Mouse (Mus musculus): ENCODE measurements around the gene Irx6. TPM values are rescaled to one million over a fixed set of nuclear protein-coding genes. Genes with fewer than 3 reads are reported as not detected.

Gene Irx6
- polyA plus RNA-seq (2012; ENCODE audit: insufficient read depth, insufficient read length, low replicate concordance, missing spikeins), result not detected in 2 replicates

- peak within 1 kb of the TSS; percentile 8 for H3K4me3 ChIP-seq (ENCODE audit: insufficient read depth, low read depth, low read length)
- peaks cover 24% of the 10 kb centered on the region for H3K4me1 ChIP-seq (ENCODE audit: control insufficient read depth, insufficient read depth, low read length)
- TF ChIP-seq POLR2A (IDR thresholded peaks at IDR 0.05; ENCODE audit: insufficient read depth, low read depth, low read length), result no peak
- TF ChIP-seq CTCF (IDR thresholded peaks at IDR 0.05; ENCODE audit: insufficient read depth, low read depth, low read length), result no peak
- WGBS, result 2% methylated on average over 62 of the region's 62 CpGs
- no peak within 1 kb of the TSS for H3K27ac ChIP-seq (ENCODE audit: insufficient read depth, low read depth, low read length)
Observed at GRCm38 (mm10) chr8:92674244-92675128, at the start of gene Irx6. Irx6 (plus strand) TSS chr8:92674288.

DNA sequence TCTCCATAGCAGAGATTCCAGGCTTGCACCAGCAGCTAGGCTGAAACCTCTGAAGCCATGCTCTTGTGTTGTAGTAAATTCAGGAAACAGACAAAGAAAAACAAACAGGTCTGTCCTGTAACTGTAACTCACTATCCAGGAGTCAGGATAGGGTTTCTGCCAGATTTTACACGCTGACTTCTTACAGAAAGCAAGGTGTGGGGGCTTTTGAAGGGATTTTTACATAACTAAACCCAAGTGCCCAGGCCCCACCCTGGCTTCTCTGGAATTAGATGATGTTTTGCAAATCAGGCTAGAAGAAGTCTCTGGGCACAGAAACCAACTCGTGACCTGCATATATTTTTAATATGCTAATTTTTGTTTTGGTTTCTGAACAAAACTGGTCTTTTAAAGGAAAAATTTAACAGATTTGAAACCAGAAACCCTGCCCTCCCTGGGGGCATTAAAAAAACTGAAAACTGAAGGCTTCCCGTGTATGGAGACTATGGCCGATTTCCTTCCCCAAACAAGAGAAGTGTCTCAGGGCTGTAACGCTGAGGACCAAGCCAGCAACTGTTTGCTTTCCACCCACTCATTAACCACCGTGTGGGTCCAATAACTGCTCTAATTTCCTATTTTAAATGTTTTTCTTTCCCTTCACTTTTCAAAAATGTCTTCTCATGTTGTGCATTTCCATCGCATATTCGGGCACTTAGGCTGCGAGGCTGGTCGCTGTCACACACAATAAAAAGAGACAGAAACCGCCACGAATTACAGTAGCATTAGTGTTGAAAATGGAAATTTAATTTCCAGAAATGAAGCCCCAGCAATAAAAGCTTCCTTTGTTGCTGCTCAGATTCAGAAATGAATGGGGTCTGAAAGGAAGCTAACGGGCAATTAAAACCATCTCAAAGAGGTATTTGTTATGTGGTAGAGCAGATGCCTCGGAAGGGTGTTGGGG is 45.1 kb upstream of the Irx6 start:
- H3K4me3 ChIP-seq (ENCODE audit: insufficient read depth, low read depth, low read length), result no peak overlapping the region
- H3K27ac ChIP-seq (ENCODE audit: insufficient read depth, low read depth, low read length), result peak overlapping the region; percentile 62
- 42% methylated on average over 14 of the region's 14 CpGs for WGBS
- TF ChIP-seq POLR2A (IDR thresholded peaks at IDR 0.05; ENCODE audit: insufficient read depth, low read depth, low read length), result no peak
- no peaks in the 10 kb centered on the region for H3K4me1 ChIP-seq (ENCODE audit: control insufficient read depth, insufficient read depth, low read length)

DNA sequence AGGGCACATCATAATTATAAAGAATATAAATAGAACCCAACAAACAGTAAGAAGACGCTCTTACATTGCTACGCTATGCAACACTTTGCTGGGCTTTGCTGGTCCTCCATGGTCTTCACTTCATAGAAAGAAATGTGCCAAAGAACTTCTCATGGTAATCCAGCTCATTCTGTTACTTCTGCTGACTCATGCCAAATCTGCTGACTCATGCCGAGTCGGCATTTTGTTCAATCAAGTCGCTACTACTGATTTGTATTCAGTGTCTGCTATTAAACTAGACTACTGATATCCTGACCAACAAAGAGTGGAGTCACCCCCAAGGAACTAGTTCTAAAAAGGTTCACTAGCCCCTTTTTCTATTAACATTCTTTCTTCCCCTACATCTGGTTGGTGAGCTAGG is 40.9 kb upstream of the Irx6 start:
- no peak for TF ChIP-seq POLR2A (IDR thresholded peaks at IDR 0.05; ENCODE audit: insufficient read depth, low read depth, low read length)
- no peak for TF ChIP-seq CTCF (IDR thresholded peaks at IDR 0.05; ENCODE audit: insufficient read depth, low read depth, low read length)
- H3K4me1 ChIP-seq (ENCODE audit: control insufficient read depth, insufficient read depth, low read length), result no peaks in the 10 kb centered on the region
- WGBS, result 95% methylated on average over 5 of the region's 5 CpGs
- H3K4me3 ChIP-seq (ENCODE audit: insufficient read depth, low read depth, low read length), result no peak overlapping the region
- H3K27ac ChIP-seq (ENCODE audit: insufficient read depth, low read depth, low read length), result no peak overlapping the region

- Histone ChIP-seq H3K27ac (ENCODE audit: insufficient read depth, low read depth, low read length) (no peak overlapping the region), H3K4me3 (ENCODE audit: insufficient read depth, low read depth, low read length) (no peak overlapping the region), H3K4me1 (ENCODE audit: control insufficient read depth, insufficient read depth, low read length) (no peaks in the 10 kb centered on the region)
- 85% methylated on average over 8 of the region's 8 CpGs for WGBS
- TF ChIP-seq CTCF (IDR thresholded peaks at IDR 0.05; ENCODE audit: insufficient read depth, low read depth, low read length), result no peak
- no peak for TF ChIP-seq POLR2A (IDR thresholded peaks at IDR 0.05; ENCODE audit: insufficient read depth, low read depth, low read length)
Observed at GRCm38 (mm10) chr8:92640820-92641219, 33.3 kb upstream of the Irx6 start.

DNA sequence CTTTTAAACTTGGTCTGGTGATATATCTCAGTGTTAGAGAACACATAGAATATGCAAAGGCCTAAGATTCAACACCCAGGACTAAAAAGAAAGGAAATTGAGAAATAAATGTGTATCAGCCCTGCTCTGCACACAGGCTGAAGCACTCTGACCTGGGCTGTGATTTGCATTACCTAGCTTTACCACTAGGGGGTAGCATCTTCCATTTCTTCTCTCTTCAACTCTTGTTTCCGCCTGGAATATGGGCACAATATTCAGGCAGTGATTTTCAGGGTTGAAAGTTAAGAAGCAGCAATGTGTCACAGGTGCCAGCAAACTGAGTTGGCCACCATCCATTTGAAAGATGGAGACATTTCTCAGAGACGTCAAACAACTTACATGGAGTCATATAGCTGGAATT is 27.5 kb upstream of the Irx6 start:
- H3K4me3 ChIP-seq (ENCODE audit: insufficient read depth, low read depth, low read length), result no peak overlapping the region
- WGBS, result 66% methylated on average over 2 of the region's 2 CpGs
- no peak for TF ChIP-seq POLR2A (IDR thresholded peaks at IDR 0.05; ENCODE audit: insufficient read depth, low read depth, low read length)
- no peak for TF ChIP-seq CTCF (IDR thresholded peaks at IDR 0.05; ENCODE audit: insufficient read depth, low read depth, low read length)
- no peak overlapping the region for H3K27ac ChIP-seq (ENCODE audit: insufficient read depth, low read depth, low read length)
- H3K4me1 ChIP-seq (ENCODE audit: control insufficient read depth, insufficient read depth, low read length), result no peaks in the 10 kb centered on the region

DNA sequence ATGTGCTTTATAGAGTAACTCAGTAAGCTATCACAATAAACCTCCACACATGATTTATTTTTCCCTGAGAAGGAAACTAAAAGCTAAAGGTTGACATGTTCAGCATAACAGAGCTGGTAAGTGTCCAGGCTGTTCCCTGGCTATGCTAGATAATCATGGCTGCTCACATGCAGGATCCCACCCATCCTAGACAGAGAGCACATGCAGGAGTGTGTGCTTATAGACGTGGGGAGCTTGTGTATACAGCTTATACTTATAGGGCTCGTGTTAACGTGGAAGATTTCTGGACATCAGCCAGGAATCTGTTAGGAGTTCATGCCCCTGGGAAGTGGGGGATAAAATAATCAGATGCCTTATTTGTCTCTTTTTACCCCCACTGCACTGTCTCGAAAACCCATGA is 9.9 kb upstream of the Irx6 start:
- Histone ChIP-seq H3K4me1 (ENCODE audit: control insufficient read depth, insufficient read depth, low read length) (no peaks in the 10 kb centered on the region), H3K4me3 (ENCODE audit: insufficient read depth, low read depth, low read length) (no peak overlapping the region), H3K27ac (ENCODE audit: insufficient read depth, low read depth, low read length) (no peak overlapping the region)
- TF ChIP-seq POLR2A (IDR thresholded peaks at IDR 0.05; ENCODE audit: insufficient read depth, low read depth, low read length) (no peak), CTCF (IDR thresholded peaks at IDR 0.05; ENCODE audit: insufficient read depth, low read depth, low read length) (no peak)
- 45% methylated on average over 4 of the region's 4 CpGs for WGBS

DNA sequence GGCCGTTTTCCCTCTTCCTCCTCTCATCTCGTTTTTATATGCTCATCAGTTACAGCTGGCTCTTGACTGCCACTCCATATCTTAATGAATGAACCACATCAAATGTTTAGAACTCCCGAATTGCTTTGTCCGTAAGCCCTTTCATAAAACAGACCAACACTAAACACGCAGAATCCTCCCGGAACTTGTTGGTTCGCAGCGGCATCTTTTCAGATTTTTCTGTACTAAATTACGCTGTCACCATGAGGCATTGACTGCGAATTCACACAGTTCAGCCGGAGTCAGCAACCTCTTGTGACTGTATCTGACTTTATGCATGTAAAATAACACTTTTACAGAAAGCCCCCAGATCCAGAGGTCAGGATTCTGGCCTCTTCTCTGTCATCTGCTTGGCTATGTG is 3.9 kb upstream of the Irx6 start:
- Histone ChIP-seq H3K4me1 (ENCODE audit: control insufficient read depth, insufficient read depth, low read length) (peaks cover 16% of the 10 kb centered on the region), H3K4me3 (ENCODE audit: insufficient read depth, low read depth, low read length) (no peak overlapping the region), H3K27ac (ENCODE audit: insufficient read depth, low read depth, low read length) (no peak overlapping the region)
- WGBS, result 49% methylated on average over 11 of the region's 11 CpGs
- no peak for TF ChIP-seq POLR2A (IDR thresholded peaks at IDR 0.05; ENCODE audit: insufficient read depth, low read depth, low read length)

- 26% methylated on average over 12 of the region's 12 CpGs for whole genome bisulfite sequencing
- TF ChIP-seq POLR2A (IDR thresholded peaks at IDR 0.05; ENCODE audit: insufficient read depth, low read depth, low read length) (no peak), CTCF (IDR thresholded peaks at IDR 0.05; ENCODE audit: insufficient read depth, low read depth, low read length) (no peak)
- peaks cover 16% of the 10 kb centered on the region for H3K4me1 ChIP-seq (ENCODE audit: control insufficient read depth, insufficient read depth, low read length)
- H3K27ac ChIP-seq (ENCODE audit: insufficient read depth, low read depth, low read length), result no peak overlapping the region
- H3K4me3 ChIP-seq (ENCODE audit: insufficient read depth, low read depth, low read length), result no peak overlapping the region
Observed at GRCm38 (mm10) chr8:92670656-92671195, 3.4 kb upstream of the Irx6 start.

Measured in olfactory bulb, adult 2 months (tissue).